Mouse (Mus musculus) activated CD4-positive, CD25-positive, alpha-beta regulatory T cell, adult 4 months (primary cell): Measurements from ENCODE around the gene Trim25. TPM values are rescaled to one million over a fixed set of nuclear protein-coding genes. Genes with fewer than 3 reads are reported as not detected.
"Not testable (repeated sequence)": the region's sequence is repeated elsewhere in the genome, so short reads cannot be mapped to it uniquely, and the experiment has no call there.

ENCODE experiments used
- ATAC-seq: one replicate; pipeline ENCODE4 v1.8.0; 2017
- polyA plus RNA-seq, 2 experiments: library from polyadenylated mRNA; unstranded; fragments of 100-300 nt; shearing (Covaris generic); gene quantifications; one replicate each; pipeline ENCODE4 v1.2.1; 2017

The Trim25 gene
- polyA plus RNA-seq, 2 experiments from 2014 or later, result 10.3 to 15.4 TPM

DNA sequence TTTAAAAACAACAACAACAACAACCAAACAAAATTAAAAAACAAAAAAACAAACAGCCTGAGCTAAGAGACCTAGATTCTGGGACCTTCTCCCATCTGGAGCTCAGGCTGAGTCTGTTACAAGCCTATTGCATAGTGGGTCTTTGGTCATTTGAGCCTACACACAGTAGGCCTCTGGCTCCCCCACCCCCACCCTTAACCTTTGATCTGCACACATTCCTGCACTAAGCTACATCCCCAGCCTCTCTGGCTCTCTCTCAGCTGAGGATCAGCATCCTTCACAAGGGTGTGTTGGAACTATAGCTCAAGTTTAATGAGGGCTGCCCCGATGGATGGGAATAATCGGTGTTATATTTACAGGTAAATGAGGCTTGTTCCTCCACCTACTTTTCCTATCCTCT lies 3.6 kb upstream of the Trim25 start:
- no peak for ATAC-seq

DNA sequence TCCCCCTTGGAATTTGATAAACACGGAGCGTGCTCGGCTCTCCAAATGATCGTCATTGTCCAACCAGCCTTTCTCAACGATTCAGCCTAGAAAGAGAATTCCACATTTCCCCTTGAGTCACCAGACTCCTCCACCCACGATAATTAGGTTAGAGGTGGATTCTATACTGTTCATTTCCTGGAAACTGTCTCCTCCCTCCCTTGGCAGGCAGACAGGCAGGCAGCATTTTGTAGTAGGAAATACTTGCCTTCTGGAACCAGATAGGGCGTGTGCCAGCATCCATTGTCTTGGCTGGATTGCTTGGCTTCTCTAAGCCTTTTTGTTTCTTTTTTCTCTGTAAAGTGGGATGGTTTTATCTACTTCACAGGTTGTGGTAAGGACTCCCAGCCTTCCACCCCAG lies 2.7 kb upstream of the Trim25 start:
- ATAC-seq, result no peak

DNA sequence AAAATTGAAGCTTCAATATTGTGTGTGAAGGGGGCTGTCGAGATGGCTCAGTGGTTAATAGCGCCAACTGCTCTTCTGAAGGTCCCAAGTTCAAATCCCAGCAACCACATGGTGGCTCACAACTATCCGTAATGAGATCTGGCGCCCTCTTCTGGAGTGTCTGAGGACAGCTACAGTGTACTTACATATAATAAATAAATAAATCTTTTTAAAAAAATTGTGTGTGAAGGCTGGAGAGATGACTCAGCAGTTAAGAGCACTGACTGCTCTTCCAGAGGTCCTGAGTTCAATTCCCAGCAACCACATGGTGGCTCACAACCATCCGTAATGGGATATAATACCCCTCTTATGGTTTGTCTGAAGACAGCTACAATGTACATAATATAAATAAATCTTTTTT lies 1.8 kb upstream of the Trim25 start:
- not testable (repeated sequence) for ATAC-seq

DNA sequence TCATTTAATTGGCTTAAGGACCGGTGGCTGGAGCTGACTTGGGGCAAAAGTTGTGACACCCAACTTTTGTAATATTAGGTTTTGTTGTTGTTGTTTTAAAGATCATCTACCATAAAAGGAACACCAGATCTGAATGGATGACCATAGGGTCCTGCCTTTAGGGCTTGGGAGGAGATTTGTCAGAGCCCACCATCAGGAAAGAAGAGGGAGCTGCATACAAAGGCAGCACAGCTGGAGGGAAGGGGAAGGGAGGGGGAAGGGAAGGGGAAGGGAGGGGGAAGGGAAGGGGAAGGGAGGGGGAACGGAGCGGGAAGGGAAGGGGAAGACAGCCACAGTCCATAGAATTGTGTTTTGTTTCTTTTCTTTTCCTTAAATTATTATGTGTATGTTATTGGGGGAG lies 770 bp upstream of the Trim25 start:
- ATAC-seq, result no peak

DNA sequence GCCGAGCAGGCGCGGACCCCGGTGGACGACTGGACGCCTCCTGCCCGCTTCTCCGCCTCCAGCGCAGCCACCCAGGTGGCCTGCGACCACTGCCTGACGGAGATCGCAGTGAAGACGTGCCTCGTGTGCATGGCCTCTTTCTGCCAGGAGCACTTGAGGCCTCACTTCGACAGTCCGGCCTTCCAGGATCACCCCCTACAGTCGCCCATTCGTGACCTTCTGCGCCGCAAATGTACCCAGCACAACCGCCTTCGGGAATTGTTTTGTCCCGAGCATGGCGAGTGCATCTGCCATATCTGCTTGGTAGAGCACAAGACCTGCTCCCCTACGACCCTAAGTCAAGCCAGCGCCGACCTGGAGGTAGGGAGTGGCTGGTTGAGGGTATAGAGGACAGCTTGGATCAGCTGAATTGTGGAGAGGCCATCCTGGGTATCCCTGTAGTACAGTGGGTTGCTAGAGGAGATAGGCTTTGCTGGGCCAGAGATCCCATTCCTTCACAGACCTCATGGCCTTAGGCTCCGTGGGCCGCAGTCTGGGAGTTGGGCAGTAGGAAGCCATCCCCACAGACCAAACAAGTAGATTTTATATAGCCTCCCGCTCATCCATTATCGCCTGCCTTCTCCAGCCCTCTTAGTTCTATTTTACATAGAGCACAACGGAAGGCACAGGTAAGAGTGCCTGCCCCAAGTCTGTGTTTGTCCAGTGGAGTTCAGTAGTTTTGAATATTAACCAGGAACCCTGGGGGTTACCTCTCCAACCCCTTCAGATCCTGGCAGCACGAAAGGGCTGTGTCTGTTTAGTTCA lies 749 bp downstream of the Trim25 start:
- ATAC-seq, result no peak

DNA sequence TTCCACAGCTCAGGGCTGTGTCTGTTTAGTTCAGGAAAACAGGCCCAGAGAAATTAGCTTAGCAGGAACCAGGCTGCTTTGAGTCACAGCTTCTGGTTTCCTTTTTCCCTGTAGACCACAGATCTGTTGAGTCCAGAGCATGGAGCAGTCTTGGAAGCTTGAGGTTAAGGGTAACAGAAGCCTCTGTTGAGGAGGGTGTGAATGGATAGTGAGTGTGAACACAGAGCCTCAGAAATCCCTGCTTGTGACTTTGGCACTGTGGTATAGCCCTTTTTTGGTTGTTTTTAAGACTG lies 1.3 kb downstream of the Trim25 start:
- no peak for ATAC-seq

DNA sequence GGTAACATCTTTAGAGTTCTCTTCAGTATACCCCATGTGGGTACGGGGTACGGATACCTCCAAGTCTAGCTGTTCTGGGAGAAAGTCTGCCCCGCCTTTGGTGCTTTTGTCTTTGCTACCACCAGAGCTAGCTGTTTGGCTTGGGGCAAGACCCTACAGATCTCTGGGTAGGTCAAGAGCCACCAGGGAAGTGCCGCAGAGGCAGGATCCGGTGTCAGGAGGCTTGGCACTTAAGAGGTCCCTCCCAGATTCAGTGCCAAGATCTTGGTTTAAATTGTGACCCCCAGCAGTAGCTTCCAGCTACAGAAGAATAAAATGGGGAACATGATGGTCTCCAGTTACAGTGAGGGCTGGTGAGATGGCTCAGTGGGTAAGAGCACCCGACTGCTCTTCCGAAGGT lies 2.4 kb downstream of the Trim25 start:
- ATAC-seq, result no peak

DNA sequence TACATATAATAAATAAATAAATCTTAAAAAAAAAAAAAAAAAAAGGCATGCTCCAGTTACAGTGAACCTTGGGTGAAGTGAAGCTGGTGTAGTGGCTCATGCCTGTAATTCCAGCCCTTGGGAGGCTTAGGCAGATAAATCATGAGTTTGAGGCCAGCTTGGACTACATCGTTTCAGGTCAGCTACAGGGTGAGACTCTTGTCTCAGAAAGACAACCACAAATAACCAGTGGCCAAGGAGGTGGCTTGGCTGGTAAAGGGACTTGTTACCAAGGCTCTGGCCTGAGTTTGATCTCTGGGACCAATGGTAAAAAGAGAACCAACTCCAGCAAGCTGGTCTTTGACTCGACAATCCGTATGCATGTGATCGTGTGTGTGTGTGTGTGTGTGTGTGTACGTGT lies 2.9 kb downstream of the Trim25 start:
- no peak for ATAC-seq

DNA sequence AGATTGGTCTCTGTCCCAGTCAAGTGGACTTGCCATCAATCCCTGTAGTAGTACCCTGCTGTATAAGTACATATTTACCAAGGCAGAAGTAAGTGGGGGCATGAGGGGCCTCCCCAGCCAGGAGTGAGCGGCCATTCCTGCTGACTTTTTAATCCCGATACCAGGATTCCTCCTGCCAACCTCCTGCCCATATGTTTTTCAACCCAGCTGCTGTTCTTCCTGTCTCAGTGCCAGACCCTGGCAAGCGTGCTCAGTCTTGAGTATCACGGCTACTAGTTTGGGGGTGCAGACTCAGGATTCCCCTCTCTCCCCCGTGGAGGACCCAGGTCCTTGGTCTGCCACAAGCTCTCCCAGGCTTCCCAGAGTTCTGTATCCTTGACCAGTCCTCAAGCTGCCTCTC lies 3.4 kb downstream of the Trim25 start:
- ATAC-seq, result no peak

DNA sequence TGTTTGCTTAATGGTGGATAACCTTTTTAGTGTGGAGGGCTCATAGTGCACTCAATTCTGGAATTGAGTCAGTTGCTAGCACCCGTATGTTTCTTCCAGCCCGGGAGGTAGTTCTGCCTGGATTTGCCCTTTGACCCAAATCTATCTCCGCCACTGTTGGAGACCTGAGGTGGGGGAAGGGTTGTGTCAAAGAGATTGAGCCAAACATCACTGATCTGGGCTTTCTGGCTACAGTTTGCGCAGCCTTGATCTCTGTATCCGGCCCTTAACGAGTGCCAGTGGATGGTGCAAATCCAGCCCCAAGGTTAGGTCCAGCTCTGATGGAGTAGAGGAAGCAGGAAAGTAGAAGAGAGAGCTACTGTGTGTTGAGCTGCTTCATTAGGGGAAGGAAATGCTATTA lies 3.9 kb downstream of the Trim25 start:
- ATAC-seq, result no peak

DNA sequence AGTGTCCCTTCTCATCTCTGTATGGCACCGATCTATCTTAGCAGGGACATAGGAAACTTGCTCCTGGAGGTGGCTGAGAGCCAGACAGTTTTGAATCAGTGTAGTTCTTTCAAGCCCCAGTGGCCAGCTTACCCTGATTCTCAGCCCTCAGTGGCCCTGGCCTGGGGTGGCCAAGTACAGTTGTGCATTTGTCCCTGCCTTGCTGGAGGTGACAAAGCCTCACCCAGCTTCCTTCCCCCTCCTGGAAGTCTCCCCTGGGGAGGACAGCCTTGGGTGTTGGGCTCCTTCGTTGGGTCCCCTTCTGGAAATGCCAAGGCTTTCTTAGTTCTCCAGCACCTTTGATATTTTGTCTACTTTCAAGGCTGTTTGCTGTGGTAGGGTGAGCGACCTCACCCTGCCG lies 4.5 kb downstream of the Trim25 start:
- no peak for ATAC-seq

DNA sequence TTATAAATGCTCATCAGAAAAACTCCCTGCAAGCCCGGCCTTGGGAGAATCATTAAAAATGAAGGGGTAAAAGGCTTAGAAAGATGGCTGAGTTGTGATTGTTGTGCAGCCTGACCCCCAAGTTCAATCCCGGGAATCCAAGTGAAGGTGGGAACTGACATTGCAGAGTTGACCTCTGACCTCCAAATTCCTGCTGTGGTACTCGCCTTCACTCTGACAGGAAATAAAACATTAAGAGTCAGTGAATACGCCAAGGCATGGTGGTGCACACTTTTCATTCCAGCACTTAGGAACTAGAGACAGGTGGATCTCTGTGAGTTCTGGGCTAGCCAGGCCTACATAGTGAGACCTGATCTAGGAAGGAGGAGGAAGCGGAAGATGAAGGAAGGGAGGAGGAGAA lies 6.3 kb downstream of the Trim25 start:
- no peak for ATAC-seq

DNA sequence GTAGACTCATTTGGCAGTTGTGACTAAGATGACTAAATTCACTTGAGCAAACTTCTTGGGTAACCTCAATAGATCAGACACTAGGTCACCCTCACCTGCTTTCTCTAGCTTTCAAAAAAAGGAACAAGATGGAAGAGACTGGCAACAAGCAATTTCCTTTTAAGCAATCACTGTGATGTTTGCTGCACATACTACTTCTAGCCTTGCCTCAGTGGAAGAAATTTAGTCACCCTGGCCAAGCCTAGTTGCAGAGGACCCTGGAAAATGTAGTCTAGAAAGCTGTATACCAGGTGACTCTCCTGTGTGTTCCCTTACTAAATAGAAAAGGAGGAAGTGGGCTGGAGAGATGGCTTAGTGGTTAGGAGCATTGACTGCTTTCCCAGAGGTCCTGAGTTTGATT lies 7.2 kb downstream of the Trim25 start:
- no peak for ATAC-seq

DNA sequence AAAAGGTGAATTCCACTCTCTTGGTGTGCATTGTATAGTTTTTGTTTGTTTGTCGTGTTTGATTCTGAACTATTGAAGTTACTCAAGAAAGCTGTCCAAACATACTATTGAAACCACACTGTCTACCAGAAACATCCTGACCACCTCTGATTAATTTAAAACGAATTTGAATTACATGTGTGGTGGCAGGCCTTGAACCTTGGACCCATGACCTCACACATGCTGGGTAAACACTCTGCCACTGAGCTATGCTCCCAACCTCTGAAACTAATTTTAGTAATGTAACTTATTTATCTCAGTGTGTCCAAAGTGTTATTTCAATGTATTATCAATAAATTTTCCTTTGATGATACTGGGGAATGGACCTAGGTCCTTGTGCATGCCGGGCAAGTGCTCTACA lies 8.4 kb downstream of the Trim25 start:
- no peak for ATAC-seq

DNA sequence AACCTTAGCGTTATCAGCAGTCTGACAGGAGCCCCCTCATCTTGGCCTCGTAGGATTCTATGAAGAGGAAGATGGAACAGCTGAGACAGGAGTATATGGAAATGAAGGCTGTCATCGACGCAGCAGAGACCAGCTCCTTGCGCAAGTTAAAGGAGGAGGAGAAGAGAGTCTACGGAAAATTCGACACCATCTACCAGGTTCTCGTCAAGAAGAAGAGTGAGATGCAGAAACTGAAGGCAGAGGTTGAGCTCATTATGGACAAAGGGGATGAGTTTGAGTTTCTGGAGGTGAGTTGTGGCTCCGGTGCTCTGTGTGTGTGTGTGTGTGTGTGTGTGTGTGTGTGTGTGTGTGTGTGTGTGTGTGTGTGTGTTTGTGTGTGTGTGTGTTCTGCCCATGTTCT lies 9.9 kb downstream of the Trim25 start:
- no peak for ATAC-seq

DNA sequence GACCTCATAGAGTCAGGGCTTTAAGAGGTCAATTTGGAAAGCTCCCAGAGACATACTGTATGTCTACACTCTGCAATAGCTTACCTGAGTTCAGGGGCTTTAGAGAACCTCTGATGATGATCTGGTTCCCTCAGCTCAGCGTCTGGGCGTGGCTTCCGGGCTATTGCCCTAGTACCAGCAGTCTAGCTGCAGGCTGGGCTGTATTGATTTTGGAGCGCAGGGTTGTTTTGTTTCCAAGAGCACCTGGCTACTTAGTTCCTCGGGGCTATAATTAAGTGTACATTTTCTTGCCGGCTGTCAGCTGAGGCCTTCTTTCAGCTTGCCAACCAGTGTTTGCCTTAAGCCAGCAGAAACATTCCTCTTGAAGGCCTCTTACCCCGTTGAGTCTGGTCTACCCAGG lies 10.3 kb downstream of the Trim25 start:
- ATAC-seq, result no peak

DNA sequence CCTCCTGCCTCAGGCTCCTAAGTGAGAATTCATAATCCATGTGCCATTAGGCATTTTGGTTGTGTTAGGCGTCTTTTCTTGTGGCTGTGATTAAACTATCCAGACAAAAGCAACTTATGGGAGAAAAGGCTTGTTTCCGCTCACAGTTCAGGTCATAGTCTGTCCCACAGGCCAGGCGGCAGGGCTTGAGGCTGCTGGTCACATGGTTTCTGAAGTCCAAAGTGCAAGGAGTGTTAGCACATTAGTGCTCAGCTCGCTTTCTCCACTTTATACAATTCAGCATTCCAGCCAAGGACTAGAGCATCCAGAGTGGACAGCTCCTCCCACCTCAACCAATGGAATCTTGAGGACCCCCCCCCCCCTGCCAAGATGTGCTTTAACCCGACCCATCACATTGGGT lies 13.1 kb downstream of the Trim25 start:
- ATAC-seq, result no peak

DNA sequence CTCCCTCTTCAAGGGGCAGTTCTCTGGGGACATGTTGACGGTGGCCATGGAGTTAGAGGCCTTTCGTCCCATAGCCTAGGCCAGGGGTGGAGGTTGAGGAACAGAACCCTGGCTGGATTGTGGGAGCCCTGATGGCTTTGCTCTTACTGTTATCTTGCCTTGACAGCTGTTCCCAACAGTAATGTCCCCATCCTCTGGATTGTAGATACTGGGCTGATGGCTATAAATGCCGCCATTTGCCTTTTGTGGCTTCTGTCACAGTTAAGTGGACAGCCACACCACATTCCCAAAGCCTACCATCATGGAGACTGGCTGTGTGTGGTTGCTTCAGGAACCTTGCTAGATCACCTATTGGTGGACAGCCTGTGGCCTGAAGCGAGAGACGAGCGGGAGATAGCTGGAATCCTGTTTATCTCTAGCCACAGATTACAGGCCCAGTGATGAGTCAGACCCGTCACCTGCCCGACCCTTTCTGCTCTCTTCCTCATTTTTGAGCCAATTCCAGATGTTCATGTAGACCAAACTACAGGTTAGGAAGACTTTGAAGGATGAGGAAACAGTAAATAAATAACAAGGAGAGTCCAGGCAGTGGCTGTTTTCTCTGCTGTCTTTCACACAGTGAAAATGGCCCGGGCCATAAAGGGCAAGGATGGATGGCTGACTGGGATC lies 18.5 kb downstream of the Trim25 start:
- no peak for ATAC-seq

DNA sequence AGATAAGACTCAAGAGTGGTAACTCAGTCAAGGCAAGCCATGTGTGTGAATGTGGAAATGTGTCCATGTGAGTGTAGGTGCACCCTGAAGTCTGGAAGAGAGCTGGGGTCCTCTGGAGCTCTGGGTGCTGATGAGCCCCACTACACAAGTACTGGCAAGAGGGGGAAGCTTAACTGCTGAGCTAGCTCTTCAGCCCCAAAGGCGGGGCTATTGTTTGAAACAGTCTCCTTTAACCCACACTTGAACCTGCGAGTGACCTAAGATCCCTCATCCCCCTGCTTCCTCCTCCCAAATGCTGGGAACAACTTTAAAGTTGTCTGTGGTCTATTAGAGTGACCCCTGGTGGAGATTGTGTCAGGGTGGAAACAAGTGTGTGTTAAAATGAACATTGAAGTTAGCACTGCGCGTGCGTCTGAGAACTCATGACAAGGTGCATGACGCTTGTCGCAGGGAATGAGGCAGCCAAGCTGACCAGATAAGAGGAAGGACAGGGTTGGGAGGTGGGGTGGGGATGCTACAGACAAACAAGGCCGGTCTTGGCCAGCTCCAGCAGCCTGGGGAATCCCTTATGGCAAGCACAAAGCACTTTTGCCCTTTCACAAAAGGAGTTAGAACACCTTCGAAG lies 21.6 kb downstream of the Trim25 start:
- ATAC-seq, result no peak

DNA sequence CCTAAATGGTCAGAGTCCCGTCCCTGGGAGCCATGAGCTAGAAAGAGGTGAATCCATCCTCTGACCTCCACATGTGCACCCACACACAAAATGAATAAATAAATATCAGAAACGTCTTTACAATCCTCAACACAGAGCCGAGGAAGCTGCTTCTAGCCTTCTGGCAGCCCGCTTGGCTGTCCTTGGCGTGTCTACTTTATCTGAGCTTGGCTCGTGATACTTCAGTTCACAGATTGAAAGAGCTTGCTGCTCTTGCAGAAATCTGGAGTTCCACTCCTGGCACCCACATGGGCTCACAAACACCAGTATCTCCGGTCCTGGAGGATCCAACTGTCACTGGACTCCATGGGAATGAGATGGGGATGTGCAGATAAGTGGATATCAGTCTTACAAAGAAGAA lies 22.5 kb downstream of the Trim25 start:
- ATAC-seq, result no peak

DNA sequence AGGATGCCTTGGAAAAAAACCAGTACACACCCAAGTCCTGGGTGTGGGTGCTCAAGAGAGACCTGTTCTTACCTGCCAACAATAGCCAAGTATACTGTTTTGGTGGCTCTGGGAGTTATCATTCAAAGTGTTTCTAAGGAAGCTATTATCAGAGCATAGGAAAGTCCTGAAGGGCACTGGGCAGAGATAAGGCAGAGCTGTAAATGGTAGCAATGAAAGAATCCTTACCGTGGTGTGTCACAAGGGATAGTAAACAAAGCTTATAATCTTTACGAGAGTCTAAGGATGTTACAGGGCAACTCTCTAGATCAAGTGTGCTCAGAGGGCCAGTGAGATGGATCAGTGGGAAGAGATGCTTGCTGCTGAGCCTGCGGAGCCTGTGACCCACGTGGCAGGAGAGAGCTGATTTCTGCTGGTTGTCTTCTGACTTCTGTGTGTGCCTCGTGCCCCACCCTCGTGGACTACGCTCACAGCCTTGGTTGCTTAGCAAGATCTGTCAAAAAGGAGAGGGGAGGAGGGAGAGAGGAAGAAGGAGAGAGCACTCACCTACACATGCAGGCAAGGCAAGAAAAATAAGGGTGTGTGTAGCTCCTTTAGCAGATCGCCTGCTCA lies 23.1 kb downstream of the Trim25 start:
- peak; percentile 34 for ATAC-seq

DNA sequence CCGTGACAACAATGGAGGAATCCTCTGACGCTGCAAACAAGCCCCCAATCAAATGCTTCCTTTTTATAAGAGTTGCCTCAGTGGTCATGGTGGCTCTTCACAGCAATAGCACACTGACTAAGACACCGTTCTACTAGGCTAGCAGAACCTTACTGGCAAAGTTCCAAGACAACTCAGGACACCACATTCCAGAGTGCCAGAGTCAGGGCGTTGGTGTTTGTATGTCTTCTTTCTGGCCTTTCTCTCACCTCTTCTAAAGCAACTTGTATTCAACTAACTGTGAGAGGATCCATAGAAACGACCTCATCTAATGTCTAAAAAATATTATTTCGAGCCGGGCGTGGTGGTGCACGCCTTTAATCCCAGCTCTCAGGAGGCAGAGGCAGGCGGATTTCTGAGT lies 24.3 kb downstream of the Trim25 start:
- ATAC-seq, result no peak

DNA sequence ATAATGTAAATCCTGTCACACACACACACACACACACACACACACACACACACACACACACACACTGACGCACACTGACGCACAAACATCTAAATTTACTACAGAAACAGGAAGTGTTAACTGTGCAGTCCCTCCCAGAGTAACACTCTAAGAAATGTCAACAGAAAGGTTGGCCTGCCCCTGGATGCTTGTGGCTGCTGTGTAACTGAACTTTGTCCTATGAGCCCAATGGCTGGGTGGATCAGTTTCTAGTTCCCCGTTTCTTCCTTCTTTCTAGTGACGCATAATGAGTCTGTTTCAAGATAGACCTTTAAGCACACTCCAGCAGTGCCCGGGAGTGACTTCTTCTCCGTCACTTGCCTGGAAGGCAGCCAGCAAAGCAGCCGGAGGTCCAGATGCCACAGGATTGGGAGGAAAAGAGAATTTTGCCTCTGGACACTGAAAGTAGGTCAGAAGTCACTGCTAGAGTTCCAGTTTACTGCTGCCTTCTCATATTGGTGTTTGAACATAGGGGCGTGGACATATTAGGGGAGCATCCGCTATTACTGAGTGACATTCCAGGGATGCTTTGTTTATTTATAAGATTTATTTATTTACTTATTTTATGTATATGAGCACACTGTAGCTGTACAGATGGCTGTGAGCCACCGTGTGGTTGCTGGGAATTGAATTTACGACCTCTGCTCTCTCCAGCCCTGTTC lies 25.2 kb downstream of the Trim25 start:
- ATAC-seq, result peak; percentile 84
